ENCODE assay signal across 8 mouse cellular contexts in genomic region chr11:103171286-103171620, GRCm38 (mm10). TPM values are rescaled to one million over a fixed set of nuclear protein-coding genes. Genes with fewer than 3 reads are reported as not detected.
A peak's percentile ranks its signal among the peaks of the same experiment; 100 is the strongest.
DNase-seq lines count a peak whose midpoint lies in the region; ATAC-seq and TF ChIP-seq lines count a peak whose summit lies in the region.

No protein-coding gene starts in this region.

- TF ChIP-seq CTCF in layer of hippocampus, adult 2 months (conservative IDR thresholded peaks at IDR 0.05): no peak

- ATAC-seq in embryonic facial prominence, embryonic 12.5 days (ENCODE audit: insufficient number of reproducible peaks, insufficient read depth, low FRiP score, low TSS enrichment): no peak
- ATAC-seq in neural tube, embryonic 12.5 days (ENCODE audit: low FRiP score, low read depth): no peak
- ATAC-seq in erythroid progenitor cell, adult 5-6 weeks (replicated peaks; ENCODE audit: low FRiP score, poor library complexity, severe bottlenecking): no peak

- 2% methylated on average over 21 of the region's 23 CpGs for WGBS in embryonic facial prominence, embryonic 12.5 days
- 4% methylated on average over 23 of the region's 23 CpGs for WGBS in neural tube, embryonic 12.5 days

- no peak for DNase-seq in layer of hippocampus, adult 2 months (ENCODE audit: low spot score in 2 of 2)
- DNase-seq in layer of hippocampus, adult 18-20 months (ENCODE audit: low spot score in 2 of 2): no peak
- peak; percentile 54 for DNase-seq in induced T-regulatory cell, adult 2 months (ENCODE audit: low read depth)
- DNase-seq in T-cell, adult 2 months (ENCODE audit: low spot score): no peak
- DNase-seq in layer of hippocampus, postnatal 25 days (ENCODE audit: extremely low spot score in 1 of 2, low spot score in 1 of 2): no peak

- peak overlapping the region; percentile 97 for H3K27ac ChIP-seq in layer of hippocampus, adult 2 months
- 0 out of 2 replicates have a peak overlapping the region, but pooled peaks have one; percentile 3 for H3K27ac ChIP-seq in embryonic facial prominence, embryonic 12.5 days
- H3K27ac ChIP-seq in neural tube, embryonic 12.5 days: no peak overlapping the region

- H3K9me3 ChIP-seq in embryonic facial prominence, embryonic 12.5 days: no peaks in the 10 kb centered on the region
- no peaks in the 10 kb centered on the region for H3K9me3 ChIP-seq in neural tube, embryonic 12.5 days

- peaks cover 52% of the 10 kb centered on the region for H3K27me3 ChIP-seq in embryonic facial prominence, embryonic 12.5 days
- H3K27me3 ChIP-seq in neural tube, embryonic 12.5 days (replicated peaks): peaks cover 50% of the 10 kb centered on the region

- H3K4me1 ChIP-seq in embryonic facial prominence, embryonic 12.5 days: peaks cover 8% of the 10 kb centered on the region; the same call in 1 of the 2 replicates
- H3K4me1 ChIP-seq in neural tube, embryonic 12.5 days: peaks cover 12% of the 10 kb centered on the region

- H3K36me3 ChIP-seq in embryonic facial prominence, embryonic 12.5 days: no peaks in the 10 kb centered on the region
- no peaks in the 10 kb centered on the region for H3K36me3 ChIP-seq in neural tube, embryonic 12.5 days

- peak overlapping the region; percentile 43 for H3K9ac ChIP-seq in embryonic facial prominence, embryonic 12.5 days
- peak overlapping the region; percentile 65 for H3K9ac ChIP-seq in neural tube, embryonic 12.5 days

- peak overlapping the region; percentile 99 for H3K4me2 ChIP-seq in embryonic facial prominence, embryonic 12.5 days (replicated peaks)
- H3K4me2 ChIP-seq in neural tube, embryonic 12.5 days (replicated peaks): peak overlapping the region; percentile 93

- H3K4me3 ChIP-seq in layer of hippocampus, adult 2 months: peak overlapping the region; percentile 57
- H3K4me3 ChIP-seq in embryonic facial prominence, embryonic 12.5 days: peak overlapping the region; percentile 58
- peak overlapping the region; percentile 59 for H3K4me3 ChIP-seq in neural tube, embryonic 12.5 days

RNA-seq across cellular contexts. Expression of gene Fmnl1, which starts 0.3 kb away (rescaled TPM):
- total RNA-seq in layer of hippocampus, adult 2 months (2021): 100 to 1,000 TPM; 142 to 156 TPM
- 100 to 1,000 TPM; 132 to 148 TPM for total RNA-seq in layer of hippocampus, adult 18-20 months (2021)
- 0.97 and 1.8 TPM in 2 replicates for polyA plus RNA-seq in embryonic facial prominence, embryonic 12.5 days (2016; fragmentation: Nextera tagmentation; extraction: Ambion mirVana)
- 1.7 and 2.1 TPM in 2 replicates for polyA plus RNA-seq in neural tube, embryonic 12.5 days (2016; fragmentation: Nextera tagmentation; extraction: Ambion mirVana)
- total RNA-seq in erythroid progenitor cell, adult 5-6 weeks (2015; ENCODE audit: low replicate concordance): 33.2 and 49.9 TPM in 2 replicates
- 9.2 and 22.3 TPM in 2 replicates for total RNA-seq in erythroid progenitor cell, adult 5-6 weeks (2017; ENCODE audit: low replicate concordance)
- 100 to 1,000 TPM; 127 to 147 TPM for total RNA-seq in layer of hippocampus, postnatal 25 days (2021)

RNA-seq across cellular contexts. Expression of gene 1700023F06Rik, which starts 37.1 kb away (rescaled TPM):
- 1 to 10 TPM; 1.5 to 2.0 TPM for total RNA-seq in layer of hippocampus, adult 2 months (2021)
- 1 to 10 TPM; 1.6 to 2.2 TPM for total RNA-seq in layer of hippocampus, adult 18-20 months (2021)
- polyA plus RNA-seq in embryonic facial prominence, embryonic 12.5 days (2016; fragmentation: Nextera tagmentation; extraction: Ambion mirVana): 0.95 and 1.1 TPM in 2 replicates
- 0.39 and 0.47 TPM in 2 replicates for polyA plus RNA-seq in neural tube, embryonic 12.5 days (2016; fragmentation: Nextera tagmentation; extraction: Ambion mirVana)
- 6.3 TPM in 1 of 2 replicates, not detected in the other for total RNA-seq in erythroid progenitor cell, adult 5-6 weeks (2015; ENCODE audit: low replicate concordance)
- total RNA-seq in erythroid progenitor cell, adult 5-6 weeks (2017; ENCODE audit: low replicate concordance): not detected in 2 replicates
- total RNA-seq in layer of hippocampus, postnatal 25 days (2021): 1 to 10 TPM; 1.1 to 1.5 TPM

RNA-seq across cellular contexts. Expression of gene Hexim2, which starts 39.0 kb away (rescaled TPM):
- total RNA-seq in layer of hippocampus, adult 2 months (2021): 10 to 100 TPM in 1 of 2 experiments, 1 to 10 TPM in 1; 9.7 to 16.0 TPM
- total RNA-seq in layer of hippocampus, adult 18-20 months (2021): 10 to 100 TPM; 11.2 to 12.5 TPM
- 13.5 and 13.8 TPM in 2 replicates for polyA plus RNA-seq in embryonic facial prominence, embryonic 12.5 days (2016; fragmentation: Nextera tagmentation; extraction: Ambion mirVana)
- 9.9 and 12.2 TPM in 2 replicates for polyA plus RNA-seq in neural tube, embryonic 12.5 days (2016; fragmentation: Nextera tagmentation; extraction: Ambion mirVana)
- 1.8 and 3.8 TPM in 2 replicates for total RNA-seq in erythroid progenitor cell, adult 5-6 weeks (2015; ENCODE audit: low replicate concordance)
- total RNA-seq in erythroid progenitor cell, adult 5-6 weeks (2017; ENCODE audit: low replicate concordance): 5.9 and 13.0 TPM in 2 replicates
- 10 to 100 TPM; 13.2 to 14.7 TPM for total RNA-seq in layer of hippocampus, postnatal 25 days (2021)

RNA-seq across cellular contexts. Expression of gene Spata32, which starts 47.0 kb away (rescaled TPM):
- total RNA-seq in layer of hippocampus, adult 2 months (2021): 1 to 10 TPM; 1.2 to 1.3 TPM
- 1 to 10 TPM in 1 of 2 experiments, under 1 TPM in 1; 0.99 to 1.6 TPM for total RNA-seq in layer of hippocampus, adult 18-20 months (2021)
- polyA plus RNA-seq in embryonic facial prominence, embryonic 12.5 days (2016; fragmentation: Nextera tagmentation; extraction: Ambion mirVana): not detected in 2 replicates
- 0.18 and 0.31 TPM in 2 replicates for polyA plus RNA-seq in neural tube, embryonic 12.5 days (2016; fragmentation: Nextera tagmentation; extraction: Ambion mirVana)
- not detected in 2 replicates for total RNA-seq in erythroid progenitor cell, adult 5-6 weeks (2015; ENCODE audit: low replicate concordance)
- total RNA-seq in erythroid progenitor cell, adult 5-6 weeks (2017; ENCODE audit: low replicate concordance): not detected in 2 replicates
- total RNA-seq in layer of hippocampus, postnatal 25 days (2021): 1 to 10 TPM in 1 of 2 experiments, under 1 TPM in 1; 0.81 to 1.7 TPM

RNA-seq across cellular contexts. Expression of gene Hexim1, which starts 55.2 kb away (rescaled TPM):
- 10 to 100 TPM; 48.5 to 50.8 TPM for total RNA-seq in layer of hippocampus, adult 2 months (2021)
- 10 to 100 TPM; 53.7 to 57.3 TPM for total RNA-seq in layer of hippocampus, adult 18-20 months (2021)
- 4.0 and 4.2 TPM in 2 replicates for polyA plus RNA-seq in embryonic facial prominence, embryonic 12.5 days (2016; fragmentation: Nextera tagmentation; extraction: Ambion mirVana)
- 2.9 and 3.0 TPM in 2 replicates for polyA plus RNA-seq in neural tube, embryonic 12.5 days (2016; fragmentation: Nextera tagmentation; extraction: Ambion mirVana)
- total RNA-seq in erythroid progenitor cell, adult 5-6 weeks (2015; ENCODE audit: low replicate concordance): 7.5 and 14.1 TPM in 2 replicates
- 20.8 and 26.7 TPM in 2 replicates for total RNA-seq in erythroid progenitor cell, adult 5-6 weeks (2017; ENCODE audit: low replicate concordance)
- 10 to 100 TPM; 52.3 to 53.3 TPM for total RNA-seq in layer of hippocampus, postnatal 25 days (2021)
